ENCODE assay signal across 8 mouse cellular contexts in the genomic region with DNA sequence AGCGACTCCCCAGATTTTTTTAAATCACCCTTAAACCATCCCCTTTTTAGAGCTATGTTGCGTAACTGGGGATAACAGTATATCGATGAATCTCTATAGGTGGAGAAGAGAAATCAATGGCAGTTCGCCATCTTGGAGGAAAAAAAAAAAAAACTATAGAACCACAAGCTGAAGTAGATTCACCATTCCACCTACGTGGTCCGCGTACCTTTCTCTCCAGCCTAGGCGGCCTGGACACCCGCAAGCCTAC. TPM values are rescaled to one million over a fixed set of nuclear protein-coding genes. Genes with fewer than 3 reads are reported as not detected.
DNase-seq lines count a peak whose midpoint lies in the region; ATAC-seq and TF ChIP-seq lines count a peak whose summit lies in the region.

No protein-coding gene starts in this region.

- no peaks in the 10 kb centered on the region for H3K9me3 ChIP-seq in heart, embryonic 14.5 days (ENCODE audit: control insufficient read depth, low read length)
- H3K9me3 ChIP-seq in MEL (replicated peaks; ENCODE audit: insufficient read depth, low read length) = no peaks in the 10 kb centered on the region
- no peaks in the 10 kb centered on the region for H3K9me3 ChIP-seq in forebrain, embryonic 15.5 days

- H3K4me1 ChIP-seq in heart, embryonic 14.5 days (ENCODE audit: control insufficient read depth in 2 of 2, insufficient read depth in 2 of 2, low read length in 2 of 2) = peaks cover 2 to 11% of the 10 kb centered on the region in 2 experiments; a peak in 3 of 4 replicates
- peaks cover 0 to 12% of the 10 kb centered on the region in 2 experiments; a peak in 2 of 4 replicates for H3K4me1 ChIP-seq in MEL (ENCODE audit: control insufficient read depth in 1 of 2, insufficient read depth in 2 of 2, low read length in 2 of 2)
- peaks cover 31% of the 10 kb centered on the region for H3K4me1 ChIP-seq in forebrain, embryonic 15.5 days

- TF ChIP-seq POLR2A in MEL (IDR thresholded peaks at IDR 0.05; ENCODE audit: control insufficient read depth in 1 of 2, insufficient read depth in 1 of 2, low read depth in 1 of 2, low read length in 2 of 2, poor library complexity in 1 of 2) = no peak

- DNase-seq in heart, postnatal 36 days = no peak
- DNase-seq in MEL (ENCODE audit: low read depth, low spot score) = peak; percentile 26
- DNase-seq in lung, postnatal 36 days = peak; percentile 30
- no peak for DNase-seq in thymus, adult 18-20 months
- no peak for DNase-seq in right cerebral cortex, adult 2 months (ENCODE audit: low spot score in 2 of 2)

- peak overlapping the region; percentile 99 for H3K4me3 ChIP-seq in heart, embryonic 14.5 days (ENCODE audit: control insufficient read depth in 1 of 2, insufficient read depth in 1 of 2, low read depth in 1 of 2, low read length in 2 of 2)
- H3K4me3 ChIP-seq in MEL (ENCODE audit: control insufficient read depth in 1 of 2, insufficient read depth in 1 of 2, low read depth in 2 of 2, low read length in 2 of 2) = peak overlapping the region; percentile 77 to 98
- H3K4me3 ChIP-seq in forebrain, embryonic 15.5 days = peak overlapping the region; percentile 59

- H3K27ac ChIP-seq in heart, embryonic 14.5 days (replicated peaks in 1 of 2; ENCODE audit: control insufficient read depth in 1 of 2, insufficient read depth in 1 of 2, low read depth in 2 of 2, low read length in 2 of 2) = peak overlapping the region; percentile 89
- H3K27ac ChIP-seq in MEL (ENCODE audit: control insufficient read depth, low read depth, low read length) = no peak overlapping the region
- H3K27ac ChIP-seq in forebrain, embryonic 15.5 days (replicated peaks) = peak overlapping the region; percentile 96

- TF ChIP-seq EP300 in MEL (IDR thresholded peaks at IDR 0.05; ENCODE audit: low read depth in 1 of 2, low read length in 2 of 2) = no peak

- peak overlapping the region; percentile 71 for H3K4me2 ChIP-seq in heart, embryonic 14.5 days (ENCODE audit: low read length)
- H3K4me2 ChIP-seq in forebrain, embryonic 15.5 days (replicated peaks) = peak overlapping the region; percentile 75

- intact Hi-C loops in heart, postnatal 36 days (cut with DNase I) = loop anchor here (2.0 to 10.0 kb wide), 5 partner anchors 110 to 738 kb away; partner anchors contain the start of gene Rnf13

- TF ChIP-seq CTCF in MEL (IDR thresholded peaks at IDR 0.05 in 2 of 3, conservative IDR thresholded peaks at IDR 0.05 in 1 of 3; ENCODE audit: control insufficient read depth in 1 of 3, insufficient read depth in 1 of 3, low read depth in 2 of 3, low read length in 3 of 3, poor library complexity in 1 of 3, severe bottlenecking in 1 of 3) = no peak

- H3K27me3 ChIP-seq in heart, embryonic 14.5 days (ENCODE audit: control insufficient read depth, insufficient read depth, low read length) = no peaks in the 10 kb centered on the region
- no peaks in the 10 kb centered on the region for H3K27me3 ChIP-seq in MEL (ENCODE audit: control insufficient read depth in 1 of 2, insufficient read depth in 2 of 2, low read length in 2 of 2)
- H3K27me3 ChIP-seq in forebrain, embryonic 15.5 days = no peaks in the 10 kb centered on the region

- TF ChIP-seq RAD21 in MEL (IDR thresholded peaks at IDR 0.05; ENCODE audit: low read depth, low read length) = no peak

- no peak for ATAC-seq in heart, embryonic 14.5 days (ENCODE audit: insufficient number of reproducible peaks, insufficient read depth, low FRiP score, low read depth)
- 0 out of 2 replicates have a peak, but pooled peaks have one; percentile 1 for ATAC-seq in forebrain, embryonic 15.5 days (replicated peaks)
- no peak for ATAC-seq in megakaryocyte progenitor cell, adult 5-6 weeks (replicated peaks; ENCODE audit: poor library complexity)

- no peaks in the 10 kb centered on the region; the same call in 1 of the 2 replicates for H3K79me2 ChIP-seq in MEL (ENCODE audit: control insufficient read depth, insufficient read depth, low read length, poor library complexity)

- peaks cover 27% of the 10 kb centered on the region for H3K36me3 ChIP-seq in heart, embryonic 14.5 days (ENCODE audit: control insufficient read depth, insufficient read depth, low read length)
- H3K36me3 ChIP-seq in MEL (ENCODE audit: control insufficient read depth in 1 of 2, insufficient read depth in 2 of 2, low read length in 2 of 2) = peaks cover 0 to 5% of the 10 kb centered on the region in 2 experiments; a peak in 2 of 4 replicates
- H3K36me3 ChIP-seq in forebrain, embryonic 15.5 days = peaks cover 25% of the 10 kb centered on the region

- H3K9ac ChIP-seq in heart, embryonic 14.5 days (ENCODE audit: low read length) = peak overlapping the region; percentile 89
- H3K9ac ChIP-seq in MEL (ENCODE audit: control insufficient read depth, low read depth, low read length, poor library complexity, severe bottlenecking) = peak overlapping the region; percentile 57
- peak overlapping the region; percentile 77 for H3K9ac ChIP-seq in forebrain, embryonic 15.5 days (replicated peaks)

- 2% methylated on average over 9 of the region's 9 CpGs for WGBS in heart, embryonic 14.5 days
- under 1% methylated on average over 9 of the region's 9 CpGs for whole genome bisulfite sequencing in forebrain, embryonic 15.5 days

TF ChIP-seq in MEL, 35 proteins besides CTCF, POLR2A, EP300 and RAD21:
- no peak for TF ChIP-seq CHD2 (IDR thresholded peaks at IDR 0.05; ENCODE audit: low read length)
- no peak for TF ChIP-seq MAX (IDR thresholded peaks at IDR 0.05; ENCODE audit: low read length)
- peak; percentile 70 for TF ChIP-seq ZNF384 (IDR thresholded peaks at IDR 0.05; ENCODE audit: low read depth, low read length)
- TF ChIP-seq TBP (IDR thresholded peaks at IDR 0.05; ENCODE audit: low read depth, low read length) = no peak
- TF ChIP-seq MXI1 (IDR thresholded peaks at IDR 0.05; ENCODE audit: low read depth, low read length) = no peak

RNA-seq across cellular contexts. Expression of gene Pfn2, which starts 1.3 kb away (rescaled TPM):
- 49.0 and 56.5 TPM in 2 replicates for polyA plus RNA-seq in heart, embryonic 14.5 days (2014; fragmentation: Nextera tagmentation; extraction: Ambion mirVana)
- total RNA-seq in heart, postnatal 36 days (2021) = 10 to 100 TPM; 34.6 to 34.9 TPM
- 1.9 and 4.4 TPM in 2 replicates for total RNA-seq in MEL (2012; rRNA removed)
- polyA plus RNA-seq in MEL (2012; ENCODE audit: insufficient read depth in 1 of 2, insufficient read length in 2 of 2, low read depth in 1 of 2, low replicate concordance in 2 of 2, missing spikeins in 1 of 2) = 1 to 10 TPM in 1 of 2 experiments, not detected in 1; 4.4 TPM
- polyA plus RNA-seq in forebrain, embryonic 15.5 days (2015; fragmentation: Nextera tagmentation; extraction: Ambion mirVana) = 549 and 593 TPM in 2 replicates
- 0.20 TPM in 1 of 2 replicates, not detected in the other for total RNA-seq in megakaryocyte progenitor cell, adult 5-6 weeks (2015)
- 0.17 and 0.29 TPM in 2 replicates for total RNA-seq in megakaryocyte progenitor cell, adult 5-6 weeks (2017)

Comparison
In these comparisons a context has a peak if more than half of its experiments do, and no peak if none do; other contexts are left out.
1. DNase-seq: peak in MEL (single experiment) and lung, postnatal 36 days (single experiment); none in heart, postnatal 36 days (0 of 2), thymus, adult 18-20 months (0 of 2) and right cerebral cortex, adult 2 months (0 of 2).
2. Peak in every context shown above with its lines, with median percentiles within 50 percentile points of each other: H3K4me3 ChIP-seq and H3K9ac ChIP-seq.